In the genomic region with DNA sequence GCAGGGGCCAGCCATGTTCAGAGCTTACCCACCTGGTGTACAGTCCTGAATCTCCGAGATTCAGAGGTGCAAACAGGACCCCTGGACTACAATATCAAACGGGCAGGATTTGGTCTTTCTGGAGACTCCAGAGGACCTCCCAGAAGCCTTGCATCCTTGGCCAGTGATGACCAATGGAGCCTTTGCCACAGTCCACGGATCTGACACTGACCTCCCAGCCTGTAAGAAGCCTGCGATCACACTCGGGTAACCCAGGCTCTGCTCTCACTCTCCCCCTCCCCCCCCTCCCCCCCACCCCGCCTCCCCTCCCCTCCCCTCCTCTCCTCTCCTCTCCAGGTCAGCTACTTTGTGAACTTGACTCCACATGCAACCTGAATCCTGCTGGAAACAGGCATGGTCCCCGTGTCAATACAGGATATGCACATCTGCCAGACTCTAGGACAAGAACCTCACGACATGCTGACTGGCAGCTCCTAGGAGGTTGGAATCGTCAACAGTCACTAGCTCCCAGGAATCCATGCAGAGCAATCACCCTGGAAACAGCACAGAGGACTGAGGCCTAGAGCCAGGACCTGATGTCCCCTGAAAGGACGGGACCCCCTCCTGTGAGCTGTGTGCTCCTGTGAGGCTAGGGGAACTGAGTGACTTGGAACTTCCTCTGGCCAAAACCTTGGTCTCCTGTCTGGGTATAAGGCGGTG, we compare ENCODE assay signal across 16 mouse cellular contexts. TPM values are rescaled to one million over a fixed set of nuclear protein-coding genes. Genes with fewer than 3 reads are reported as not detected.
DNase-seq lines count a peak whose midpoint lies in the region; ATAC-seq lines count a peak whose summit lies in the region.
"Had no signal": no experiment of that assay in that cellular context is flagged by ENCODE, and none has a peak within 500 bp of the region (broad histone marks: within the 10 kb centered on the region; RNA-seq: fewer than 3 reads in every experiment).

No protein-coding gene starts in this region.

- H3K36me3 ChIP-seq in kidney, embryonic 16.5 days (ENCODE audit: insufficient read depth, low read length) = no peaks in the 10 kb centered on the region
- peaks cover 5% of the 10 kb centered on the region; the same call in 1 of the 2 replicates for H3K36me3 ChIP-seq in neural tube, embryonic 12.5 days
- H3K36me3 ChIP-seq: neural tube, embryonic 13.5 days had no signal

- H3K9me3 ChIP-seq in kidney, embryonic 16.5 days (ENCODE audit: low read length) = no peaks in the 10 kb centered on the region
- H3K9me3 ChIP-seq in neural tube, embryonic 12.5 days = no peaks in the 10 kb centered on the region
- H3K9me3 ChIP-seq: forebrain, embryonic 12.5 days; neural tube, embryonic 13.5 days had no signal

- no peak overlapping the region for H3K4me3 ChIP-seq in kidney, embryonic 16.5 days (ENCODE audit: low read length)
- H3K4me3 ChIP-seq in neural tube, embryonic 12.5 days = no peak overlapping the region
- H3K4me3 ChIP-seq: forebrain, embryonic 12.5 days; heart, adult 2 months; neural tube, embryonic 13.5 days had no signal

- H3K4me1 ChIP-seq in kidney, embryonic 16.5 days (ENCODE audit: insufficient read depth, low read length) = peaks cover 48% of the 10 kb centered on the region
- H3K4me1 ChIP-seq in neural tube, embryonic 12.5 days = peaks cover 68% of the 10 kb centered on the region

- WGBS in kidney, embryonic 16.5 days = 32% methylated on average over 10 of the region's 11 CpGs
- 44% methylated on average over 9 of the region's 11 CpGs for WGBS in neural tube, embryonic 12.5 days

- no peaks in the 10 kb centered on the region for H3K27me3 ChIP-seq in kidney, embryonic 16.5 days (ENCODE audit: insufficient read depth, low read length)
- H3K27me3 ChIP-seq in neural tube, embryonic 12.5 days (replicated peaks) = no peaks in the 10 kb centered on the region
- H3K27me3 ChIP-seq: neural tube, embryonic 13.5 days had no signal

- intact Hi-C loops in gastrocnemius, postnatal 36 days (cut with DNase I) = no loop called here

- 0 out of 2 replicates have a peak overlapping the region, but pooled peaks have one; percentile 17 for H3K9ac ChIP-seq in kidney, embryonic 16.5 days (replicated peaks; ENCODE audit: low read length)
- no peak overlapping the region for H3K9ac ChIP-seq in neural tube, embryonic 12.5 days
- H3K9ac ChIP-seq: forebrain, embryonic 12.5 days; lung, embryonic 14.5 days; neural tube, embryonic 13.5 days had no signal

- H3K27ac ChIP-seq in kidney, embryonic 16.5 days (ENCODE audit: low read length) = peak overlapping the region; percentile 64; the same call in 1 of the 2 replicates
- no peak overlapping the region for H3K27ac ChIP-seq in neural tube, embryonic 12.5 days
- H3K27ac ChIP-seq: forebrain, embryonic 12.5 days; heart, adult 2 months had no signal

- peak; percentile 47 for DNase-seq in cerebellum, adult 9-10 months
- no peak for DNase-seq in cerebellum, adult 11 months
- peak; percentile 71 for DNase-seq in gastrocnemius, postnatal 25 days
- DNase-seq in gastrocnemius, postnatal 36 days = no peak
- no peak for DNase-seq in kidney, adult 8-10 months
- no peak for DNase-seq in neural tube, embryonic 10.5 days (ENCODE audit: extremely low spot score, low spot score)
- DNase-seq: embryo, embryonic 11 days; heart, adult 2 months; heart, postnatal 10 days; lung, embryonic 14.5 days; lung, postnatal 4 days had no signal

- H3K4me2 ChIP-seq in kidney, embryonic 16.5 days (replicated peaks; ENCODE audit: low read depth, low read length) = no peak overlapping the region
- H3K4me2 ChIP-seq in neural tube, embryonic 12.5 days (replicated peaks) = 0 out of 2 replicates have a peak overlapping the region, but pooled peaks have one; percentile 5
- H3K4me2 ChIP-seq: forebrain, embryonic 12.5 days; liver, embryonic 11.5 days; lung, embryonic 14.5 days; neural tube, embryonic 13.5 days had no signal

- ATAC-seq in kidney, embryonic 16.5 days (ENCODE audit: low FRiP score, low TSS enrichment) = peak; percentile 32; the same call in 1 of the 2 replicates
- ATAC-seq in neural tube, embryonic 12.5 days (ENCODE audit: low FRiP score, low read depth) = no peak

RNA-seq across cellular contexts. Expression of a gene that starts 6.3 kb away (rescaled TPM):
- total RNA-seq in gastrocnemius, postnatal 25 days (2021) = 10 to 100 TPM; 16.1 to 20.9 TPM
- total RNA-seq in gastrocnemius, postnatal 36 days (2021) = 10 to 100 TPM; 19.2 to 23.2 TPM
- polyA plus RNA-seq in kidney, embryonic 16.5 days (2015; fragmentation: Nextera tagmentation; extraction: Ambion mirVana) = 12.3 and 16.2 TPM in 2 replicates
- polyA plus RNA-seq in neural tube, embryonic 12.5 days (2016; fragmentation: Nextera tagmentation; extraction: Ambion mirVana) = 26.0 and 38.1 TPM in 2 replicates

RNA-seq across cellular contexts. Expression of a gene that starts 6.4 kb away (rescaled TPM):
- total RNA-seq in gastrocnemius, postnatal 25 days (2021) = under 1 TPM in 1 of 2 experiments, not detected in 1; 0.41 TPM
- total RNA-seq in gastrocnemius, postnatal 36 days (2021) = not detected
- polyA plus RNA-seq in kidney, embryonic 16.5 days (2015; fragmentation: Nextera tagmentation; extraction: Ambion mirVana) = 5.1 and 5.5 TPM in 2 replicates
- polyA plus RNA-seq in neural tube, embryonic 12.5 days (2016; fragmentation: Nextera tagmentation; extraction: Ambion mirVana) = 11.5 and 18.0 TPM in 2 replicates

RNA-seq across cellular contexts. Expression of a gene that starts 45.7 kb away (rescaled TPM):
- 100 to 1,000 TPM; 110 to 138 TPM for total RNA-seq in gastrocnemius, postnatal 25 days (2021)
- total RNA-seq in gastrocnemius, postnatal 36 days (2021) = 100 to 1,000 TPM; 122 to 134 TPM
- 80.7 and 82.6 TPM in 2 replicates for polyA plus RNA-seq in kidney, embryonic 16.5 days (2015; fragmentation: Nextera tagmentation; extraction: Ambion mirVana)
- 40.9 and 43.0 TPM in 2 replicates for polyA plus RNA-seq in neural tube, embryonic 12.5 days (2016; fragmentation: Nextera tagmentation; extraction: Ambion mirVana)

Comparison
In these comparisons a context has a peak if more than half of its experiments do, and no peak if none do; other contexts are left out.
1. DNase-seq: peak in cerebellum, adult 9-10 months (single experiment) and gastrocnemius, postnatal 25 days (single experiment); none in cerebellum, adult 11 months (single experiment), gastrocnemius, postnatal 36 days (0 of 2), kidney, adult 8-10 months (0 of 2) and neural tube, embryonic 10.5 days (single experiment).